Mouse (Mus musculus) embryonic facial prominence, embryonic 12.5 days (tissue): Measurements from ENCODE around the gene Usp38. TPM values are rescaled to one million over a fixed set of nuclear protein-coding genes. Genes with fewer than 3 reads are reported as not detected.

Experiments used
- ATAC-seq: fragments of 200-750 bp; cut with Nextera tagmentation; 2 replicates; pipeline ENCODE4 v1.8.0; 2017; ENCODE audit not compliant: insufficient number of reproducible peaks, insufficient read depth, low FRiP score, low TSS enrichment
- H3K27ac ChIP-seq: fragments of 300-500 bp; sonication (generic); 2 replicates; pipeline ENCODE4 v1.5.1; 2016; ENCODE audit warnings: mild to moderate bottlenecking
- H3K27me3 ChIP-seq: fragments of 300-500 bp; sonication (generic); 2 replicates; pipeline ENCODE4 v1.6.1; 2016; ENCODE audit warnings: mild to moderate bottlenecking, moderate library complexity
- H3K36me3 ChIP-seq: fragments of 300-500 bp; sonication (generic); 2 replicates; pipeline ENCODE4 v1.6.1; 2016; ENCODE audit warnings: mild to moderate bottlenecking
- H3K4me1 ChIP-seq: fragments of 300-500 bp; sonication (generic); 2 replicates; pipeline ENCODE4 v1.6.1; 2016
- H3K4me2 ChIP-seq: fragments of 300-500 bp; sonication (generic); replicated peaks from 2 replicates; pipeline ENCODE4 v1.6.1; 2016; ENCODE audit warnings: mild to moderate bottlenecking, moderate library complexity
- H3K4me3 ChIP-seq: fragments of 300-500 bp; sonication (generic); 2 replicates; pipeline ENCODE4 v1.5.1; 2016; ENCODE audit warnings: mild to moderate bottlenecking
- H3K9ac ChIP-seq: fragments of 300-500 bp; sonication (generic); 2 replicates; pipeline ENCODE4 v1.6.1; 2016; ENCODE audit warnings: mild to moderate bottlenecking, moderate library complexity
- H3K9me3 ChIP-seq: fragments of 300-500 bp; sonication (generic); 2 replicates; pipeline ENCODE4 v1.6.1; 2016; ENCODE audit warnings: mild to moderate bottlenecking, moderate library complexity
- WGBS: fragments of 180-500 bp; shearing (Covaris S2); methylation state at CpG from one replicate; pipeline ENCODE4 v1.1.7; 2016; 5-methylcytosine and 5-hydroxymethylcytosine counted together
- polyA plus RNA-seq: library from polyadenylated mRNA; unstranded; fragments of >200 nt; fragmentation: Nextera tagmentation; extraction: Ambion mirVana; gene quantifications from 2 replicates; pipeline ENCODE4 v1.2.1, GENCODE M21; 2016

Usp38 gene
- polyA plus RNA-seq, 1 experiment from 2014 or later = 28.0 TPM

- Histone ChIP-seq H3K9ac (no peak overlapping the region), H3K36me3 (no peaks in the 10 kb centered on the region), H3K9me3 (no peaks in the 10 kb centered on the region), H3K4me3 (no peak overlapping the region), H3K4me2 (no peak overlapping the region), H3K27me3 (no peaks in the 10 kb centered on the region), H3K4me1 (no peaks in the 10 kb centered on the region), H3K27ac (no peak overlapping the region)
- 82% methylated on average over 4 of the region's 4 CpGs for WGBS
- ATAC-seq = no peak
Observed at GRCm38 (mm10) chr8:80961070-80961609, 53.6 kb downstream of the Usp38 start.

- no peaks in the 10 kb centered on the region for H3K36me3 ChIP-seq
- no peak for ATAC-seq
- no peak overlapping the region for H3K4me3 ChIP-seq
- no peaks in the 10 kb centered on the region for H3K4me1 ChIP-seq
- no peak overlapping the region for H3K9ac ChIP-seq
- no peak overlapping the region for H3K4me2 ChIP-seq
- H3K27ac ChIP-seq = no peak overlapping the region
- no peaks in the 10 kb centered on the region for H3K27me3 ChIP-seq
- peaks cover 4% of the 10 kb centered on the region; the same call in 1 of the 2 replicates for H3K9me3 ChIP-seq
- 75% methylated on average over 9 of the region's 9 CpGs for WGBS
Observed at GRCm38 (mm10) chr8:80959588-80960268, 55.0 kb downstream of the Usp38 start.

- Histone ChIP-seq H3K27me3 (no peaks in the 10 kb centered on the region), H3K9ac (no peak overlapping the region), H3K4me3 (no peak overlapping the region), H3K4me2 (no peak overlapping the region), H3K9me3 (peaks cover 4% of the 10 kb centered on the region; the same call in 1 of the 2 replicates), H3K4me1 (no peaks in the 10 kb centered on the region), H3K36me3 (no peaks in the 10 kb centered on the region), H3K27ac (no peak overlapping the region)
- WGBS = 70% methylated on average over 5 of the region's 5 CpGs
- no peak for ATAC-seq
Observed at GRCm38 (mm10) chr8:80957776-80958175, 57.0 kb downstream of the Usp38 start.

- no peak overlapping the region for H3K4me3 ChIP-seq
- no peaks in the 10 kb centered on the region for H3K27me3 ChIP-seq
- 0 out of 2 replicates have a peak, but pooled peaks cover 7% of the 10 kb centered on the region for H3K4me1 ChIP-seq
- no peak overlapping the region for H3K27ac ChIP-seq
- H3K4me2 ChIP-seq = no peak overlapping the region
- H3K9me3 ChIP-seq = peaks cover 4% of the 10 kb centered on the region; the same call in 1 of the 2 replicates
- H3K9ac ChIP-seq = no peak overlapping the region
- H3K36me3 ChIP-seq = no peaks in the 10 kb centered on the region
- 79% methylated on average over 3 of the region's 3 CpGs for WGBS
- no peak for ATAC-seq
Observed at GRCm38 (mm10) chr8:80952973-80953372, 61.8 kb downstream of the Usp38 start.

GRCm38 (mm10) chr8:80952235-80952915 lies 62.4 kb downstream of the Usp38 start:
- whole genome bisulfite sequencing = 31% methylated on average over 6 of the region's 6 CpGs
- H3K4me1 ChIP-seq = 0 out of 2 replicates have a peak, but pooled peaks cover 7% of the 10 kb centered on the region
- peaks cover 4% of the 10 kb centered on the region; the same call in 1 of the 2 replicates for H3K9me3 ChIP-seq
- H3K36me3 ChIP-seq = no peaks in the 10 kb centered on the region
- H3K27me3 ChIP-seq = no peaks in the 10 kb centered on the region
- ATAC-seq = no peak
- no peak overlapping the region for H3K4me3 ChIP-seq
- H3K27ac ChIP-seq = no peak overlapping the region
- no peak overlapping the region for H3K4me2 ChIP-seq
- H3K9ac ChIP-seq = no peak overlapping the region

DNA sequence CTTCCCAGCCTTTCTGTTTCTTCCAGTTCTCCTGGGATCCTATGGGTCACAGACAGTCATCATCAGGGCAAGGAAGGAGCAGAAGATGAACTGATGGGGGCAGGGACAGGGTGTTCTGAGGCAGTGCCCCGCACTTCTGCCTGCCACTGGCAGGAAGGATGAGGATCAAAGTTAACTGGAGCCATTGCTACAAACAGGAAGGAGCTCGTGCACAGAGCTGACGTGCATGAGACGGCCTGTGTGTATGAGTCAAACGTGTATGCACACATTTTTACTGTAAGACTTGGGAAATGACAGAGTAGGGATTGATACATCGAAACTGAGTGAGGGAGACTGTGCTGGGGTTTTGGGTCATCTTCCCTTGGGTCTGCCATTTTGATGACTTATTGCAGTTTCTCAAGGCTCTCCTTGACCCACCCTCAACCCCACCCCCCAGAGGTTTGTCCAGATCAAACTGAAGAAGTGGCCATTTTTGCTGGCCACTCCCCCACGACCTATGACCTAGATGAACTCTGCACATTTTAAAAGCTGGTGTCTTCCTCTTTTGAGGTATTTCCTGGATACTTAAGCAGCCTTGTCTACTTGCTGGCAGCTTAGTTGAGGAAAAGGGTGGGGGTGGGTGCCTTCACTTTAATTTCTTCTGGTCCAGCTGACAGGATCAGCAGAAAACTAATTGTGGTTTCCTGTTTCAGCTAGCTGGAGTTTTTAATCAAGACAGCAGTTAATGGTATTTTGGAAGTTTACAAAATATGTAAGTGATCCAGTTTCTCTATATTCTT lies 66.1 kb downstream of the Usp38 start:
- WGBS = 50% methylated on average over 7 of the region's 7 CpGs
- H3K36me3 ChIP-seq = no peaks in the 10 kb centered on the region
- H3K4me1 ChIP-seq = 0 out of 2 replicates have a peak, but pooled peaks cover 7% of the 10 kb centered on the region
- ATAC-seq = no peak
- no peak overlapping the region for H3K4me2 ChIP-seq
- H3K4me3 ChIP-seq = no peak overlapping the region
- H3K27me3 ChIP-seq = no peaks in the 10 kb centered on the region
- H3K9ac ChIP-seq = no peak overlapping the region
- H3K27ac ChIP-seq = no peak overlapping the region
- no peaks in the 10 kb centered on the region for H3K9me3 ChIP-seq

DNA sequence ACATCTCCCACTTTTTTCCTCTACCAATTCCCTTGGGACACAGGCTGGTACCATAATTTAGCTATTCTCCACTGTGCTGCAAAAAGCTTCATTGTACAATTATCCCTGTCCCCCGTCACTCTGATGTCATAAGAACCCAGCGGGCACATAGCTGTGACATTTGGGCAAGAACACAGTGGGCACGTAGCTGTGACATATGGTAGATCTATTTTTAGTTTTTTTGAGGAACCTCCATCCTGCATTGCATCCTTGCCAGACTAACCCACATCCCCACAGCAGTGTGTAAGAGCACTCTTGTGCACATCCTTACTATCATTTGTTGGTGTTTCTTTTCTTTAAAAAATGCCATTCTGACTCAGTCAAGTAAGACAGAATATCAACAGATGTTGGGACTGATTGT lies 71.0 kb downstream of the Usp38 start:
- no peak for ATAC-seq
- Histone ChIP-seq H3K36me3 (no peaks in the 10 kb centered on the region), H3K27me3 (no peaks in the 10 kb centered on the region), H3K9me3 (no peaks in the 10 kb centered on the region), H3K4me3 (no peak overlapping the region), H3K9ac (no peak overlapping the region), H3K4me1 (0 out of 2 replicates have a peak, but pooled peaks cover 6% of the 10 kb centered on the region), H3K4me2 (no peak overlapping the region), H3K27ac (no peak overlapping the region)
- 82% methylated on average over 3 of the region's 3 CpGs for WGBS

DNA sequence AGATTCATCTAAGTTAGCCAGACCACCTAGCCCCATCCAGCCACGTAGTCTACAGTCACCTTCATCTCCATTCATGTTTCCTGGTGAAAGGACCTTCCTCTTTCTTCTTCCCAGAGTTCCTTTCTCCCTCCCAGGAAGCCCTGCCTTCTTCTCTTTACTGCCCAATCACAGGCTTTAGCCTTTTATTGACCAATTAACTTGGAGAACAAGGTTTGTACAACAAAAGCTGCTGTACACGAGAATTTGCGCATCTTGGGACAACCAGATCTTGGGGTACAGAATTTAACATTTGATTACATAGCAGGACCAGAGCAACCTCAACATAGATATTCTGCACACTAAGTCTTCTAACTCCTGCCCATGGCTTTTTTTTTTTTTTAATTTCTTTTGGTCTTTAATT lies 73.1 kb downstream of the Usp38 start:
- Histone ChIP-seq H3K36me3 (no peaks in the 10 kb centered on the region), H3K27ac (no peak overlapping the region), H3K27me3 (no peaks in the 10 kb centered on the region), H3K4me1 (peaks cover 14% of the 10 kb centered on the region; the same call in 1 of the 2 replicates), H3K9ac (no peak overlapping the region), H3K9me3 (no peaks in the 10 kb centered on the region), H3K4me2 (no peak overlapping the region), H3K4me3 (no peak overlapping the region)
- ATAC-seq = no peak
- 88% methylated on average over 3 of the region's 3 CpGs for WGBS

DNA sequence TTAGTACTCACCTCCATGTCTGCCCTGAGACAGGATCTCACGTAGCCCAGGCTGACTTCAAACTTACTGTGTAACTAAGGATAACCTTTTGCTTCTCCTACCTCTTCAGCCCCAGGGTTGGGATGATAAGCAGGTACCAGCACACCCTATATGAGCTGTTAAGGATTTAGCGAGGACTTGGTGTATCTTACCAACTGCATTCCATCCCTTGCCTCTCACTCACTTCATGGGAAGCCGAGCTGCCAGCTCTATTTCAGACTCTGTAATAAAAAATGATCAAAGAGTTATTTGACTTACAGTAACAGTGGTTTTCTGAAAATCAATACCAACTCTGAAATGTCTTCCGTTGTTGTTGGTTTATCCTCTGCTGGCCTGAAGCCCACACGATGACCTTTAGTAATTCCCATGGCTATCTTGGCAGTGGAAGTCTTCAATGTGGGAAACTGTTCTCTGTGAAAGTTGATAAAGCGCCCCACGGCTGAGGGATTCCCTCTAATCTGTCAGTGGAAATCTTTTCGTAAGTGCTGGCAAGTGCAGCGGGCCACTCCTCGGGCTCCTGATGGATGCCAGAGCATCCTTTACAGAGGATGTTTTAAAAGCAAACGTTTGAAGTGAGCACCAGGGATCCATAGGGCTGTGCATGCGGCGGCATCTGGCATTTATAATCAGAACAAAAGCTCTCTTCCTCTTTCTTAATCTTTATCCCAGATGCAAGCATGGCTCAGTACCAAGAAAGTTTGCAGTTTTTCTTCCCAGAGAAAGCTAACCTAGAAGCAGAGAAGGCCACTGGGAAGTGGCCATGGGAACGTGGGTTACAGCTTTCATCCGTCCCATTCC lies 76.7 kb downstream of the Usp38 start:
- H3K4me2 ChIP-seq = peak overlapping the region; percentile 4; the same call in 1 of the 2 replicates
- no peak overlapping the region for H3K9ac ChIP-seq
- no peak overlapping the region for H3K4me3 ChIP-seq
- no peak for ATAC-seq
- 43% methylated on average over 15 of the region's 15 CpGs for WGBS
- peak overlapping the region; percentile 61; the same call in 1 of the 2 replicates for H3K27ac ChIP-seq
- H3K36me3 ChIP-seq = no peaks in the 10 kb centered on the region
- no peaks in the 10 kb centered on the region for H3K9me3 ChIP-seq
- H3K4me1 ChIP-seq = peaks cover 14% of the 10 kb centered on the region; the same call in 1 of the 2 replicates
- no peaks in the 10 kb centered on the region for H3K27me3 ChIP-seq
